8 mouse cellular contexts compared by ENCODE assay signal in the genomic region with DNA sequence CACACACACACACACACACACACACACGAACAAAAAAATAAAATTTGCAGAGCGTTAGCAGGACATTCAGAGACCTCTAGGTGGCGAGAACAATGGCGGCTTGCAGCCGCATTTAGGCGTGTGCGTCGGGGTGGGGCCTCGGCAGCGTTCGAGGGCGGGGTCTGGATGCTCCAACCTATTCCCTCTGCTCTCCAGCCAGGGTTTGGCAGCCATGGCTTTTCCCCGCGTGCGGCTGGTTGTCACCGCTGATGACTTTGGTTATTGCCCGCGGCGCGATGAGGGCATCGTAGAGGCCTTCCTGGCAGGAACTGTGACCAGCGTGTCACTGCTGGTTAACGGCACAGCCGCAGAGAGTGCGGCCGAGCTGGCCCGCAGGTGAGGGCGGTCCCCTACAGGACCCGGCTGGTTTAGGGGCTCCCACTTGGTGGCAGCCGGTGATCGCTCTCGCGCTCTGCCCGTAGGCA. TPM values are rescaled to one million over a fixed set of nuclear protein-coding genes. Genes with fewer than 3 reads are reported as not detected.
DNase-seq lines count a peak whose midpoint lies in the region; ATAC-seq and TF ChIP-seq lines count a peak whose summit lies in the region.

TSS of gene Ccdc116 (minus strand) at position 458 of the 464 bp plus-strand sequence.

- TF ChIP-seq CTCF in thymus, adult 2 months (IDR thresholded peaks at IDR 0.05; ENCODE audit: borderline replicate concordance, control insufficient read depth, extremely low read depth, insufficient read depth, low read length, poor library complexity) = peak; percentile 43; the same call in 1 of the 2 replicates

- 0 out of 2 replicates have a peak, but pooled peaks cover 3% of the 10 kb centered on the region for H3K4me1 ChIP-seq in hindbrain, embryonic 11.5 days (replicated peaks; ENCODE audit: control insufficient read depth, insufficient read depth, low read length)
- peaks cover 13% of the 10 kb centered on the region for H3K4me1 ChIP-seq in lung, embryonic 16.5 days (replicated peaks; ENCODE audit: control insufficient read depth, insufficient read depth, low read length)
- peaks cover 12% of the 10 kb centered on the region for H3K4me1 ChIP-seq in thymus, adult 2 months (replicated peaks; ENCODE audit: control insufficient read depth, insufficient read depth, low read length)

- no peaks in the 10 kb centered on the region for H3K9me3 ChIP-seq in hindbrain, embryonic 11.5 days (ENCODE audit: control insufficient read depth, low read length)
- no peaks in the 10 kb centered on the region for H3K9me3 ChIP-seq in lung, embryonic 16.5 days (ENCODE audit: control insufficient read depth, low read length)

- peak; percentile 87 for ATAC-seq in hindbrain, embryonic 11.5 days (ENCODE audit: low FRiP score)
- ATAC-seq in lung, embryonic 16.5 days (ENCODE audit: low read depth) = peak; percentile 87

- no peaks in the 10 kb centered on the region for H3K36me3 ChIP-seq in hindbrain, embryonic 11.5 days (ENCODE audit: control insufficient read depth, insufficient read depth, low read length)
- no peaks in the 10 kb centered on the region; the same call in 1 of the 2 replicates for H3K36me3 ChIP-seq in lung, embryonic 16.5 days (ENCODE audit: control insufficient read depth, insufficient read depth, low read length)
- no peaks in the 10 kb centered on the region; the same call in 1 of the 2 replicates for H3K36me3 ChIP-seq in thymus, adult 2 months (ENCODE audit: control insufficient read depth, insufficient read depth, low read length)

- H3K27ac ChIP-seq in hindbrain, embryonic 11.5 days (ENCODE audit: low read depth, low read length) = no peak within 1 kb of the TSS
- H3K27ac ChIP-seq in lung, embryonic 16.5 days (ENCODE audit: low read length) = no peak within 1 kb of the TSS
- H3K27ac ChIP-seq in thymus, adult 2 months (ENCODE audit: control insufficient read depth, insufficient read depth, low read length) = no peak within 1 kb of the TSS

- H3K27me3 ChIP-seq in hindbrain, embryonic 11.5 days (ENCODE audit: control insufficient read depth, insufficient read depth, low read length) = peaks cover 12% of the 10 kb centered on the region
- H3K27me3 ChIP-seq in lung, embryonic 16.5 days (ENCODE audit: control insufficient read depth, insufficient read depth, low read depth, low read length) = no peaks in the 10 kb centered on the region
- H3K27me3 ChIP-seq in thymus, adult 2 months (ENCODE audit: control insufficient read depth, insufficient read depth, low read length) = no peaks in the 10 kb centered on the region

- peak within 1 kb of the TSS; percentile 36 for H3K4me3 ChIP-seq in hindbrain, embryonic 11.5 days (ENCODE audit: low read depth, low read length)
- peak within 1 kb of the TSS; percentile 66 for H3K4me3 ChIP-seq in lung, embryonic 16.5 days (ENCODE audit: low read length)
- peak within 1 kb of the TSS; percentile 49 for H3K4me3 ChIP-seq in thymus, adult 2 months (ENCODE audit: control insufficient read depth, insufficient read depth, low read length)

- no peak for TF ChIP-seq POLR2A in thymus, adult 2 months (IDR thresholded peaks at IDR 0.05; ENCODE audit: control insufficient read depth, extremely low read depth, insufficient read depth, low read length, poor library complexity)

- peak; percentile 92 for DNase-seq in NIH3T3 (ENCODE audit: low read depth)
- peak; percentile 88 for DNase-seq in cerebellum, adult 9-11 months
- peak; percentile 51 to 85 for DNase-seq in frontal cortex, adult 2 months (ENCODE audit: extremely low spot score in 1 of 2, low spot score in 1 of 2)
- peak; percentile 90 for DNase-seq in hindbrain, embryonic 11.5 days (ENCODE audit: low spot score)
- peak; percentile 85 for DNase-seq in layer of hippocampus, adult 9-11 months
- peak; percentile 62 for DNase-seq in ovary, adult 18-20 months (ENCODE audit: low spot score)
- DNase-seq in thymus, adult 2 months = peak; percentile 69

- under 1% methylated on average over 34 of the region's 34 CpGs for WGBS in hindbrain, embryonic 11.5 days
- WGBS in lung, embryonic 16.5 days = under 1% methylated on average over 34 of the region's 34 CpGs
- WGBS in thymus, adult 2 months = under 1% methylated on average over 34 of the region's 34 CpGs

- peak within 1 kb of the TSS; percentile 80 for H3K4me2 ChIP-seq in hindbrain, embryonic 11.5 days (replicated peaks; ENCODE audit: low read depth, low read length)
- peak within 1 kb of the TSS; percentile 99 for H3K4me2 ChIP-seq in lung, embryonic 16.5 days (ENCODE audit: low read depth, low read length)

- H3K9ac ChIP-seq in hindbrain, embryonic 11.5 days (ENCODE audit: low read depth, low read length) = peak within 1 kb of the TSS; percentile 28
- H3K9ac ChIP-seq in lung, embryonic 16.5 days (ENCODE audit: low read length) = peak within 1 kb of the TSS; percentile 67

RNA-seq across cellular contexts. Expression of gene Ccdc116, which starts in this region (rescaled TPM):
- 5.0 and 5.1 TPM in 2 replicates for polyA plus RNA-seq in frontal cortex, adult 2 months (2012; rRNA removed)
- polyA plus RNA-seq in hindbrain, embryonic 11.5 days (2014; fragmentation: Nextera tagmentation; extraction: Ambion mirVana) = 0.31 and 1.0 TPM in 2 replicates
- polyA plus RNA-seq in lung, embryonic 16.5 days (2015; fragmentation: Nextera tagmentation; extraction: Ambion mirVana) = 0.20 and 0.44 TPM in 2 replicates
- polyA plus RNA-seq in thymus, adult 2 months (2012; rRNA removed) = 3.5 and 3.7 TPM in 2 replicates

Comparison
In these comparisons a context has a peak if more than half of its experiments do, and no peak if none do; other contexts are left out.
1. Peak in ATAC-seq, H3K4me3 ChIP-seq, H3K9ac ChIP-seq and H3K4me2 ChIP-seq in lung, embryonic 16.5 days; RNA of the gene not detected or under 1 TPM.